Mouse (Mus musculus) liver, adult 2 months (tissue): ENCODE measurements at regions not wholly inside any gene's neighbourhood (a gene's known extent, or its start where the extent isn't known, plus 50 kb on each side); places are given as distances from the start of the nearest gene placed in this dataset.

Source experiments
- DNase-seq: peaks from one replicate; pipeline ENCODE4 v3.0.0-alpha.2; 2011; ENCODE audit warnings: low read depth, low spot score; ENCODE audit errors: extremely low read depth
- H3K27ac ChIP-seq: fragments of 200-500 bp; replicated peaks from 2 replicates; pipeline ENCODE4 v1.5.1; 2012; ENCODE audit warnings: low read depth, mild to moderate bottlenecking, control low read depth, inconsistent platforms, low read length; ENCODE audit not compliant: insufficient read depth
- H3K27me3 ChIP-seq: fragments of 200-500 bp; 2 replicates; pipeline ENCODE4 v1.6.1; 2012; ENCODE audit warnings: mild to moderate bottlenecking, moderate library complexity, low read length, inconsistent platforms; ENCODE audit not compliant: control insufficient read depth, insufficient read depth
- H3K36me3 ChIP-seq: fragments of 200-500 bp; 2 replicates; pipeline ENCODE4 v1.6.1; 2012; ENCODE audit warnings: low read length, inconsistent platforms; ENCODE audit not compliant: control insufficient read depth, insufficient read depth
- H3K4me1 ChIP-seq: fragments of 200-500 bp; 2 replicates; pipeline ENCODE4 v1.6.1; 2011; ENCODE audit warnings: low read length; ENCODE audit not compliant: control insufficient read depth, insufficient read depth
- H3K4me3 ChIP-seq: fragments of 200-500 bp; 2 replicates; pipeline ENCODE4 v1.5.1; 2011; ENCODE audit warnings: low read depth, mild to moderate bottlenecking, control low read depth, low read length, moderate library complexity; ENCODE audit not compliant: insufficient read depth
- H3K79me2 ChIP-seq: fragments of 200-500 bp; 2 replicates; pipeline ENCODE4 v1.6.1; 2012; ENCODE audit warnings: inconsistent platforms, mild to moderate bottlenecking, low read length, moderate library complexity; ENCODE audit not compliant: control insufficient read depth, insufficient read depth
- H3K9ac ChIP-seq: fragments of 200-500 bp; 2 replicates; pipeline ENCODE4 v1.6.1; 2012; ENCODE audit warnings: low read depth, mild to moderate bottlenecking, control low read depth, inconsistent platforms, low read length
- CTCF ChIP-seq: fragments of 200-500 bp; IDR thresholded peaks from 2 replicates; pipeline ENCODE4 v1.5.1; 2011; ENCODE audit warnings: low read depth, low read length, control low read depth
- POLR2A ChIP-seq: fragments of 200-500 bp; IDR thresholded peaks from 2 replicates; pipeline ENCODE4 v1.6.1; 2011; ENCODE audit warnings: low read length, control low read depth; ENCODE audit not compliant: insufficient read depth; ENCODE audit errors: extremely low read depth
- WGBS: fragments of 180-500 bp; shearing (Covaris S2); methylation state at CpG from one replicate; pipeline ENCODE4 v1.1.7; 2018; 5-methylcytosine and 5-hydroxymethylcytosine counted together

GRCm38 (mm10) chr13:38815002-38815707, 145.5 kb downstream of the Slc35b3 start:
- Histone ChIP-seq H3K79me2 (no peaks in the 10 kb centered on the region), H3K27me3 (no peaks in the 10 kb centered on the region), H3K4me3 (no peak overlapping the region), H3K27ac (no peak overlapping the region), H3K36me3 (no peaks in the 10 kb centered on the region), H3K9ac (no peak overlapping the region), H3K4me1 (no peaks in the 10 kb centered on the region)
- 95% methylated on average over 19 of the region's 19 CpGs for WGBS
- no peak for TF ChIP-seq CTCF
- no peak for TF ChIP-seq POLR2A
- DNase-seq, result no peak

- no peak overlapping the region for H3K4me3 ChIP-seq
- TF ChIP-seq CTCF, result no peak
- no peak for TF ChIP-seq POLR2A
- no peak for DNase-seq
- no peak overlapping the region for H3K9ac ChIP-seq
- H3K36me3 ChIP-seq, result no peaks in the 10 kb centered on the region
- H3K79me2 ChIP-seq, result no peaks in the 10 kb centered on the region
- no peaks in the 10 kb centered on the region for H3K4me1 ChIP-seq
- WGBS, result 90% methylated on average over 11 of the region's 11 CpGs
- H3K27ac ChIP-seq, result no peak overlapping the region
- no peaks in the 10 kb centered on the region for H3K27me3 ChIP-seq
Measured at GRCm38 (mm10) chr13:38798514-38798913, 139.7 kb upstream of the Eef1e1 start.

- 43% methylated on average over 7 of the region's 7 CpGs for WGBS
- Histone ChIP-seq H3K4me3 (no peak overlapping the region), H3K36me3 (no peaks in the 10 kb centered on the region), H3K27me3 (no peaks in the 10 kb centered on the region), H3K4me1 (no peaks in the 10 kb centered on the region), H3K79me2 (no peaks in the 10 kb centered on the region), H3K27ac (no peak overlapping the region), H3K9ac (no peak overlapping the region)
- no peak for DNase-seq
- TF ChIP-seq POLR2A (no peak), CTCF (no peak)
Measured at GRCm38 (mm10) chr13:38793456-38793855, 134.6 kb upstream of the Eef1e1 start.

- no peak overlapping the region for H3K9ac ChIP-seq
- no peaks in the 10 kb centered on the region for H3K4me1 ChIP-seq
- H3K4me3 ChIP-seq, result no peak overlapping the region
- H3K36me3 ChIP-seq, result no peaks in the 10 kb centered on the region
- no peak for TF ChIP-seq POLR2A
- TF ChIP-seq CTCF, result no peak
- no peaks in the 10 kb centered on the region for H3K27me3 ChIP-seq
- H3K79me2 ChIP-seq, result no peaks in the 10 kb centered on the region
- no peak overlapping the region for H3K27ac ChIP-seq
- 86% methylated on average over 6 of the region's 6 CpGs for WGBS
- no peak for DNase-seq
Measured at GRCm38 (mm10) chr13:38780630-38781010, 121.8 kb upstream of the Eef1e1 start.

GRCm38 (mm10) chr13:38779984-38780629, 121.2 kb upstream of the Eef1e1 start:
- Histone ChIP-seq H3K9ac (no peak overlapping the region), H3K4me3 (no peak overlapping the region), H3K79me2 (no peaks in the 10 kb centered on the region), H3K27ac (no peak overlapping the region), H3K27me3 (no peaks in the 10 kb centered on the region), H3K36me3 (no peaks in the 10 kb centered on the region), H3K4me1 (no peaks in the 10 kb centered on the region)
- TF ChIP-seq POLR2A, result no peak
- TF ChIP-seq CTCF, result no peak
- DNase-seq, result no peak
- WGBS, result 69% methylated on average over 14 of the region's 14 CpGs

- Histone ChIP-seq H3K27ac (no peak overlapping the region), H3K79me2 (no peaks in the 10 kb centered on the region), H3K36me3 (no peaks in the 10 kb centered on the region), H3K4me3 (no peak overlapping the region), H3K27me3 (no peaks in the 10 kb centered on the region), H3K9ac (no peak overlapping the region), H3K4me1 (no peaks in the 10 kb centered on the region)
- WGBS, result 86% methylated on average over 3 of the region's 3 CpGs
- no peak for DNase-seq
- TF ChIP-seq POLR2A (no peak), CTCF (no peak)
Measured at GRCm38 (mm10) chr13:38776546-38776945, 117.7 kb upstream of the Eef1e1 start.
